Mouse (Mus musculus) liver, embryonic 14.5 days (tissue): ENCODE data around the gene Piezo1.

ENCODE experiments used
- CTCF ChIP-seq: IDR thresholded peaks from 2 replicates; pipeline ENCODE4 v1.5.1; 2016; ENCODE audit warnings: antibody characterized with exemption, low read depth, control low read depth
- EP300 ChIP-seq: IDR thresholded peaks from 2 replicates; pipeline ENCODE4 v1.6.1; 2016; ENCODE audit warnings: antibody characterized with exemption, low read depth

DNA sequence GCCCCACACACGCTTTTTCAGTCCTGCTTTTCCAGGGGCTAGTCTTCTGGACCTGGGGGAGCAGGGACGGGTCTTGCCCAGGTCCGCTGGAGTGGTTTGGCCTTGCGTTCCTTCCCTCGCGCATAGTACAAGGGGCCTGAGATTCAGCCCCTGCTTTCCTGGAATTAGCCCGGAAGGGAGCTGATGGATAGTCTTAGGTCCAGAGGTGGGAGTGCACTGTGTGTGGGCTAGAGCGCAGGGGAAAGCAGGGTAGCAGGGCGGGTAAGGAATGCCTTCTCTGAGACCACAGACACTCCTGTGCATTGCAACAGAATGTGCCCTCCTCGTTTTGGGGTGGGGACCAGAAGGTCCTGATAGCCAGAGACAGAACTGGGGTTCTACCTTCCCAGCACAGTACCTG lies 26.0 kb upstream of the Piezo1 start:
- TF ChIP-seq CTCF: no peak
- no peak for TF ChIP-seq EP300
